Mouse (Mus musculus) large intestine, adult 2 months (tissue): Measurements from ENCODE around the gene Tmem132e. TPM values are rescaled to one million over a fixed set of nuclear protein-coding genes. Genes with fewer than 3 reads are reported as not detected.

ENCODE experiments used
- DNase-seq: peaks from one replicate; pipeline ENCODE4 v3.0.0-alpha.2; 2012; ENCODE audit warnings: low read depth, low spot score
- WGBS: fragments of 180-500 bp; shearing (Covaris S2); methylation state at CpG from one replicate; pipeline ENCODE4 v1.1.7; 2018; 5-methylcytosine and 5-hydroxymethylcytosine counted together
- polyA plus RNA-seq: library from polyadenylated mRNA; depleted of rRNA; stranded (reverse); fragments of >200 nt; gene quantifications from 2 replicates; pipeline ENCODE4 v1.2.3, GENCODE M21; 2012

Gene Tmem132e
- polyA plus RNA-seq, 1 experiment, result 1.1 TPM

- 37% methylated on average over 4 of the region's 4 CpGs for WGBS
- DNase-seq, result no peak
These were observed 34.8 kb downstream of the Tmem132e start for GRCm38 (mm10) chr11:82423521-82423920.

GRCm38 (mm10) chr11:82428801-82429200 lies 40.1 kb downstream of the Tmem132e start:
- no peak for DNase-seq
- WGBS, result 60% methylated on average over 4 of the region's 4 CpGs

- no peak for DNase-seq
- 8% methylated on average over 62 of the region's 62 CpGs for WGBS
These were observed 45.6 kb downstream of the Tmem132e start for GRCm38 (mm10) chr11:82434091-82434831.

GRCm38 (mm10) chr11:82434832-82435182 lies 46.1 kb downstream of the Tmem132e start:
- DNase-seq, result no peak

GRCm38 (mm10) chr11:82448485-82448884 lies 59.8 kb downstream of the Tmem132e start:
- DNase-seq, result no peak
- WGBS, result 53% methylated on average over 9 of the region's 9 CpGs

More at GRCm38 (mm10) chr11:82434832-82435182, 46.1 kb downstream of the Tmem132e start:
- WGBS, result 12% methylated on average over 36 of the region's 36 CpGs

GRCm38 (mm10) chr11:82452516-82452915 lies 63.8 kb downstream of the Tmem132e start:
- WGBS, result 65% methylated on average over 5 of the region's 5 CpGs
- DNase-seq, result no peak

- DNase-seq, result no peak
- WGBS, result 78% methylated on average over 7 of the region's 7 CpGs
These were observed 64.5 kb downstream of the Tmem132e start for GRCm38 (mm10) chr11:82453230-82453629.

- WGBS, result 83% methylated on average over 7 of the region's 7 CpGs
- no peak for DNase-seq
These were observed 72.6 kb downstream of the Tmem132e start for GRCm38 (mm10) chr11:82461326-82461725.

- WGBS, result 92% methylated on average over 9 of the region's 9 CpGs
- no peak for DNase-seq
These were observed 76.8 kb downstream of the Tmem132e start for GRCm38 (mm10) chr11:82465536-82465935.

GRCm38 (mm10) chr11:82467218-82467617 lies 78.5 kb downstream of the Tmem132e start:
- WGBS, result 66% methylated on average over 7 of the region's 7 CpGs
- no peak for DNase-seq

GRCm38 (mm10) chr11:82471076-82471475 lies 82.4 kb downstream of the Tmem132e start:
- no peak for DNase-seq

GRCm38 (mm10) chr11:82473137-82473621 lies 84.5 kb downstream of the Tmem132e start:
- DNase-seq, result no peak
- 24% methylated on average over 12 of the region's 12 CpGs for WGBS

More at GRCm38 (mm10) chr11:82471076-82471475, 82.4 kb downstream of the Tmem132e start:
- WGBS, result 91% methylated on average over 1 of the region's 1 CpGs

- WGBS, result 63% methylated on average over 4 of the region's 4 CpGs
- no peak for DNase-seq
These were observed 87.4 kb downstream of the Tmem132e start for GRCm38 (mm10) chr11:82476092-82476491.

GRCm38 (mm10) chr11:82477412-82477811 lies 88.7 kb downstream of the Tmem132e start:
- DNase-seq, result no peak
- 88% methylated on average over 3 of the region's 3 CpGs for WGBS

- DNase-seq, result no peak
- WGBS, result 64% methylated on average over 3 of the region's 3 CpGs
These were observed 92.2 kb downstream of the Tmem132e start for GRCm38 (mm10) chr11:82480941-82481340.

GRCm38 (mm10) chr11:82487359-82488086 lies 98.8 kb downstream of the Tmem132e start:
- no peak for DNase-seq
- 41% methylated on average over 8 of the region's 8 CpGs for WGBS

GRCm38 (mm10) chr11:82490896-82491295 lies 102.2 kb downstream of the Tmem132e start:
- no peak for DNase-seq
- 79% methylated on average over 3 of the region's 3 CpGs for WGBS
